Mouse (Mus musculus): Measurements from ENCODE around the gene Tenm4.

Gene Tenm4

DNA sequence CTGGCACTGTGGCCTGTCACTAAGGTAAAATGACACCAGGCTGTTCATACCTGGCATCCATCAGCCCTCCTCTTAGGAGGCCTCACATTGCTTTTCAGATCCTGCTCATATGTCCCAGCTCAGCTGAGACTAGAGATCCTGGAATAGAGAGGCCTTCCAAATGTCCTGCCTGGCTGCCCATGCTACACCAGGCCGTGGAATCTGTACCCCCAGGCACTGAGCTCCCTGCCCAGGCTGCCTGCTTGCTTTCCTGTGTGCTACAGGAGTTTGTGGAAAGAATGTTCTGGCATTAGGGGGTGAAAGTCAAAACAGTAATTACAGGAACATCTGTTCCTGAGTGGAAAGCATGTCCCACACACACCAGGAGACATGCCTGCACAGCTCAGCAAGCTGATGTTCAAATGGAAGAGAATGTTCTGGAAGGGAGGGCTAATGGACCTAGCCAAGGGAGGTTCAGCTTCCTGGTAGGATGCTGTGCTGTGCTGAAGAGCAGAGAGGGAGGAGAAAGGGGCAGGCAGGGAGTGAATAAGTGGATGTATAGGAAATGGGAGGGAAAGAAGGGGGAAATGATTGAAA, 313.0 kb downstream of the Tenm4 start:
- DNase-seq = no peak

- no peak for DNase-seq
Observed at GRCm38 (mm10) chr7:96489348-96490076, 318.5 kb downstream of the Tenm4 start.

GRCm38 (mm10) chr7:96491896-96492295, 320.9 kb downstream of the Tenm4 start:
- no peak for DNase-seq

- no peak for DNase-seq
Observed at GRCm38 (mm10) chr7:96492696-96493095, 321.6 kb downstream of the Tenm4 start.

GRCm38 (mm10) chr7:96494057-96494456, 323.0 kb downstream of the Tenm4 start:
- DNase-seq = no peak

- no peak for DNase-seq
Observed at GRCm38 (mm10) chr7:96500108-96500507, 329.1 kb downstream of the Tenm4 start.

GRCm38 (mm10) chr7:96500797-96501196, 329.8 kb downstream of the Tenm4 start:
- no peak for DNase-seq

DNA sequence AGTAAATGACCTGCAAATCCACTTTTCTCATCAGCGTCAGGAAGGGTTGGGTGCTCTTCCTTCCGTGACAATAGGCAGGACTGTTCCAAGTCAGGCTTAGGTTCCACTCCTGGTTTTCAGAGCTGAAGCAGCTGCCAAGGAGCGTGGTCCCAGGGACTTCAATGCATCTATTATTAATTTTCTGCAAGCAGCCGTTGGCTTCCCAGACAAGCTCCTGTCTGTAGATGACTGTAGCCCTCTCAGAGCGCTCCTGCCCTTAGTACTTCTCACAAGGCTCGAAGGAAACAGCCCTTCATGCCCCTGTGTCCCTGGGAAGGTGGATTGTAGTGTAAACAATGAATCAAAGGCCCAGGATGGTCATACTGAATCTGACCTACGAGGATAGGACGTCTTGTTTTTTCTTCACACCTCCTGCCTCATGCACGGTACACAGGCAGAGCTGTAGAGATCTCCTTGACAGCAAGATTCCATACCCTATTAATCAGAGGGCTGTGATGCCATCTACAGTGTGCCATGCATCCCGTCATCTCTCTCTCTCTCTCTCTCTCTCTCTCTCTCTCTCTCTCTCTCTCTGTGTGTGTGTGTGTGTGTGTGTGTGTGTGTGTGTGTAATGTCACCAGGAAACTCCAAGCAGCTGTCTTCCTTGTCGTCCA, 331.4 kb downstream of the Tenm4 start:
- no peak for DNase-seq

- DNase-seq = no peak
Observed at GRCm38 (mm10) chr7:96505538-96505937, 334.5 kb downstream of the Tenm4 start.

DNA sequence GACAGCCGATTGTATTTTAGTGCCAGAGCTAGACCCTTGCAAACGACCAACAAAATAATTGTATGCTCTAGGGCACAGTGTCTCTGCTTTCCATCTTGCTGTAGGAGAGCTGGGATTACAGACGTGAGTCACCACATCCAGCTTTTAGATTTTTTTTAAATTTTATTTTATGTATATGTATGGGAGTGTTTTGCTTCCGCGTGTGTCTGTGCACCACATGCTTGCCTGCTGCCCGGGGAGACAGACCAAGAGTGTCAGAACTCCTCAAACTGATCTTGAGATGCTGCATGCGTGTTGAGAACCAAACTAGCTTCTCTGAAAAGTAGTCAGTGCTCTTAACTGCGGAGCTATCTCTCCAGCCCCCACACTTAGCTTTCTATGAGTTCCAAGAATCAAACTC, 336.0 kb downstream of the Tenm4 start:
- DNase-seq = no peak

DNA sequence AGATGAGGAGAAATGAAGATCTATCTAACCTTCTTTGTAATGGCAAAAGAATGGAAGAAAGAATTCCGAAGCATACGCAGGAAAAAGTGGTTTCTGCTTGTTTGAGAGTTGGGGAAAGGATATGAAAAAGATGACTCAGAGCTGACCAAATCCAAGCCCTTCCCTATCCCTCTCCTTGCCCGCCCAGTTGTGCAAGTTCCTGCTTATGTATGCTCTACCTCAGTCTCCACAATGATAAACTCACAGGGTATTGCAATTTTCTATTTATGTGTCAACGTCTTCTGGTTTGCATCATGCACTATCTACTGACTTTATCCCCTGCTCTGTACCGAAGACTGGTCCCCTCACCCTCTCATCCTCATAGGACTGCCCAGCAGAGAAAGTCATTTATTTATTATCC, 339.4 kb downstream of the Tenm4 start:
- DNase-seq = no peak

DNA sequence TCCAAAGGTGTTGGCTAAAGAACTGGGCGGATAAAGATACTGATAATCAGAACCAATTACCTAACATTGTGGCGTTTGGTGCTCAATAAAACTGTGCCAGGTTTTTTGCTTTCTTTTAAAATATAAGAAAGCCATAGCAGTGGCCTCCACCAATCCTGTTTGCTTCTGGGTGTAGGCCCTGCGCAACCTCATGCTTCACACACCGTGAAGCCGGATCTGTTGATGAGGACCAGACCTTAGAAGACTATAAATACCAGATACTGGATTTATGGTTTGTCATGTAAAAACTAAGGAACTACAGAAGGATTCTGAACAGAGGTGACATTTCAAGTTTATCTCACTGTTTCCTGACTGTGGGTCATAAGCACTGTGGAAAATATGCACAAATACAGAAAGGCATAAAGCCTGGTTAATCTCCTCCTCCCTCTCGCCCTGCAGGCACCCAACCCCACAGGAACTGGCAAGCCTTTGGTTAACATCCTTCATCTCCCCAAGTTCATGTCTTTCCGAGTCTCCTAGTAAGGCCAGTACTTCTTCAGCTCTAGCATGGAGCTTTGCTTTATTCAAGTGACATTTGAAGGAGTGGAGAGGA, 340.1 kb downstream of the Tenm4 start:
- no peak for DNase-seq

GRCm38 (mm10) chr7:96511953-96512511, 341.0 kb downstream of the Tenm4 start:
- no peak for DNase-seq

DNA sequence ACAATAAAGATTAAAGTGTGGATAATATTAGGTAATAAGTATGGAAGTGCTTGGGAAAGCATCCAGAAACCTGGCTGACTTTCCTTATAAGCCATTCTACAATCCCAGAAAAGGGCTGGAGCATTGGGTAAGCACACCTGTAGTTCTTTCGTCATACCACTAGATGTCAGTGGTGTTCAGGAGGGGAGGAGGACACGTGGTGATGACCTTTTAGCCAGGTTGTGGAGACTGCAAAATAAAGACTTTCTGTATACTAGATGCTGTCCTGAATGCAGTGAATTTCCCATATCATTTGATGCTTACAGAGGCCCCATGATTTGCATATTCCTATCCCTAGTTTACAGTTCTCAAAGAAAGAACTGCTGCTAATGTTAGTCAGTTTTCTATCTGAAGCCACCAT, 348.2 kb downstream of the Tenm4 start:
- DNase-seq = peak; percentile 32

DNA sequence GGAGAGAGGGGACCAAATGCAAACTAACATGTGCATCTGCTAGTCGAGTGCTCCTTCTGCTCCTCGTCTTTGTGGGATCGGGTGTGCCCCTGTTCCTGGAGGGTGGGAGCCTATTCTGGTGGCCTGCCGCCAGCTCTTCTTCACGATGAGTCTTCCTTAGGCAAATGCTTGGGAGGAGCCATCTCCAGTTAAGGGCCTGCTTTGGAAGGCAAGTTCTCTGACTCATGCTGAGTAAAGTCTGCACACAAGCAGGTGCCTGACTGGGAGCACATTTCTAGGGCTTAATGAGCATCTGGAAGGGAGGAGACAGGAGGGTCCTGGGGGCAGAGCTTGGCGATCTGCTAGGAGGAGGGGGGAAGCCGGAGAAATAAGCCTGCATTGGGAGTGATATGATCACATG, 350.9 kb downstream of the Tenm4 start:
- no peak for DNase-seq

- no peak for DNase-seq
Observed at GRCm38 (mm10) chr7:96523673-96524072, 352.6 kb downstream of the Tenm4 start.

DNA sequence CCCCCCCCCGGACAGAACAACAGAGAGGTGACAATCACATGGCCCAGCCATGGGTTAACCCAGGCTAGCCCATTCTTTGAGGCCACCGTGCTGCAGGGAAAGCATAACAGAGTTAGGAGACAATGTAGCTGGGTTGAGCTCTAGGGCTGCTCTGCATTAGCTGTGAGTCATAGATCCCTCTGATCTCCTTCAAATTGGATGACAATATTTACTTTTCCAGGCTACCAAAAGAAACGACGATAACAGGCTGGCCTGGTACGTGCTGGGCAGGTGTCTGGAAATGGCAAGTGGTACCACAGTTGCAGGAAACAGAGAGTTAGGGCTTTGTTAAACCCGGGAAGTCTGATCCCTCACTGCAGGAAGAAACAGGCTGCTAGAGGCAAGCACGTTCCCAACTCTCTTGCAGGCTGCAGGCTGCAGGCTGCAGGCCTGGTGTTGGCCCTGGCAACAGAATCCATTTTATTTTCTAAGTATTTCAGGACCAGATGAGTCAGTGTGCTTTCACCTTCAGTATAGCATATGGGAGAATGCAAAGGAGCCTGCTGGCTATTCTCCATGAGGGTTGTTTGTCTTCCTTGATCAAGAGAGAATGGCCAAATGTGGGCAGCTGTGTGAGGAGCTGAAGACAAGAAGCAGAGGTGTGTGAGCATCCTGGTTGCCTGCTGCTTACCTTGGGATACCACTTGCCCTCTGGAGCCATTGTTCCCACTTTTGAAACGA, 353.6 kb downstream of the Tenm4 start:
- DNase-seq = no peak

DNA sequence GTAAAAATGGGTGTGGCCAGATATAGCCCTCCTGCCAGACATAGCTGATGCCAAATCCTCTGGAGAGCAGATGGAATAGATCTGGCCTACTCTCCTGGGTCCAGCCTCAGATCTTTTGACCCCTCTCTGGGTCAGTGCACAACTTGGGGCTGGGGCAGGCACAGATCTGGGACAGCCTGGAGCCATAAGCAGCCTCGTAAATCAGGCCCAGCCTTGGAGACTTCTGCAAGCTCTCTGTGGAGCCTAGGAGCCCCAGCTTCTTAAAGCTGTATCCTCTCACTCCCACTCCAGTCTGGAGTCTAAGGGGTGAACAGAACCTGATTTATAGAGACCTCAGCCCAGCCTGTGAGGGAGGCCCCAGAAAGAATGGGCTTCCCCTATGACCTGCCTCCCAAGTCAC, 354.3 kb downstream of the Tenm4 start:
- no peak for DNase-seq

DNA sequence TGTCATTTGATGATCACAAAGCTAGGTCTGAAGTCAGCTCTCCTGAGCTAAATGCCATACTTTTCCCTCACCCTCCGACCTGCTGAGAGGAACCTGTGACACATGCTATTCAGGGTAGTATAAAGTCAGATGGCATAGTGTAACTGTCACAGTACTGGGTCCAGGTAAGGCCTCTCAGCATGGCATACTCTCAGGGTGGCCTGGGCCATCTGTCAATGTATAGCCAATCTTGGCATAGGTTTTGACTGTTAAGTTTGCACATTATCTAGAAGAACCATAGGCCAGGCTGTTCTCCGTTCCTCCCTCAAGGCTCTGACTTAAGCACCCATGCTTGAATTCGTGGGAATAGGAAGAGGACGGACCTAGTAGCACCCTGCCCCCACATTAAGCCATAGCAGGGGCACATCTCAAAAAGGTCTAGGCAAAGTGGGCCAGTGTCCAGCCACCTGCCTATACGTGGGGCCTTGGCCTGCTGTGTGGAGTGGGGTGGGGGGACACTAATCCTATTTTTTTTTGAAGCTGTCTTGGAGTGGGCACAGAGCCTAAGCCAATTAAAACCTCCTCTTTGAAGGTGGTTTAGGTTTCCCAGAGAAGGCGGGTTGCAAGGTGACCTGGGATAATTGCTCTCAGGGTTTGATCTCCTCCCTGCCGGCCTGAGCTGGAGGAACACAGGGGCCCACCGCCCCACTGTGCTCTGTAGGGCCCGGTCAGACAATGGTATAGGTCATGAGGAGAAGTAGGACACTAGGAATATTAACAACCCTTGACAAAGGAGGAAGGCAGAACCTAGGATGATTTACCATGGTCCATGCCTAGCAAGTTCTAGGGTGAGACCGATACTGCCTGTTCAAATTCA, 359.8 kb downstream of the Tenm4 start:
- no peak for DNase-seq

DNA sequence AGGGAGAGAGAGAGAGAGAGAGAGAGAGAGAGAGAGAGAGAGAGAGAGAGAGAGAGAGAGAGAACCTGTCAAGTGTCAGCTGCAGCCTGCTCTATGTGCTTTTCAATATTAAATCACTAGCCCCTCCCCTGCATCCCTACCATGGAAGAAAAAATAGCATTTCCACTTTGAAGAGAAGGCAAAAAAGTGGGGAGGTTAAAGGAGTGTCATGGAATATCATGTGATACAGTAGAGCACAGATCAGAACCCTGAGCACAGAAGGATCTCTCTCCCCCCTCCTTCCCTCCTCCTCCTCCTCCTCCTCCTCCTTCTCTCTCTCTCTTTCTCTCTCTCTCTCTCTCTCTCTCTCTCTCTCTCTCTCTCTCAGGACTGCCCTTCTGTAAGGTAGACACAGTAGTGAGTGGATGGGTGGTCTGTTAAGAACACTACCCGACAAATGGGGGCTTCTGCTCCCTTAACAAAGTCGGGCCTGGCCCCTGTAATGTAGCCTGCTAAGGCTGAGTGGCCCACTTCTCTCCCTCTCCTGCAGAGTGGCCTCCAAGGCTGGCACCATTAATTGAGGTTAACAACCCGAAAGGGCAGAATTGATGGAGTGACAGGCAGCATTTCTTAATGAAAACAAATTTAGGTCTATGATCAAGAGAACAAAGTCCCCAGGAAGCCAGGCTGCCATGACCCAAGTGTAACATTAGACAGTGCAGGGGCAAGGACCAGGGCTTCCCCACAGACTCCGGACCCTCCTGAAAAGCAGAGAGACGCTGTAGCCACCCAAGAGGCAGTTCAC, 361.1 kb downstream of the Tenm4 start:
- no peak for DNase-seq

DNA sequence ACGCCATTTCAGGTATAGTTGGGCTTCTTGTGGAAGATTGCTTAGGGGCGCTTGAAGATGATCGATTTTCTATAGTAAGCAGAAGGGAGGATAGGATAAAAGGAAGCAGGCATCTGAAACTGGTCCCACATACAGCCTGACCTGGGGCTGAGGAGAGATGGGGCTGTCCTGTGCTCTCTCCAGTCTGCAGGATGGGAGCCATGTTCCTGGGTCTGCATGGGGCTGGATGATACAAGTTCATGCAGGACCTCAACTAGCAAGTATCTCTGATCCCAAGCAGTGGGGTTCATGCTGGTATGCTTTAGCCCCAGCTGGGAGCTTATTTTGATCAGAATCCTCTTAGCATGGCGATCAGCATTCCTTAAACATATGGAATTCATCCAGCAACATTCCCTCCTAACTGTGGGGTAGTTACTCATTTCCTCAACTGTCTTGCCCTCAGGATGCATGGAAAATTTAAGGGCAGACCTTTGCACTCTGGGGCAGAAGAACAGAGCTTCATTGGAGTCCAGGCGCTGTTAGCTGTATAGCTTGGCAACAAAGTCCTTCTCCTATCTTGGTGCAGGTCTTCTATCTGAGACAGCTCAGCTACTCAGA, 361.9 kb downstream of the Tenm4 start:
- no peak for DNase-seq
